Mouse (Mus musculus) brain, embryonic 14.5 days (tissue): Measurements from ENCODE around the gene Chrna1. TPM values are rescaled to one million over a fixed set of nuclear protein-coding genes. Genes with fewer than 3 reads are reported as not detected.

Source experiments
- DNase-seq: peaks from one replicate; pipeline ENCODE4 v3.0.0-alpha.2; 2011; ENCODE audit warnings: low read depth
- CTCF ChIP-seq: fragments of 200-500 bp; IDR thresholded peaks from 2 replicates; pipeline ENCODE4 v1.5.1; 2012; ENCODE audit warnings: inconsistent platforms, mild to moderate bottlenecking, moderate library complexity, borderline replicate concordance; ENCODE audit not compliant: insufficient read depth, insufficient read length; ENCODE audit errors: extremely low read depth
- POLR2A ChIP-seq: fragments of 200-500 bp; IDR thresholded peaks from 2 replicates; pipeline ENCODE4 v1.6.1; 2012; ENCODE audit warnings: mild to moderate bottlenecking, inconsistent platforms, borderline replicate concordance; ENCODE audit not compliant: poor library complexity, insufficient read depth, insufficient read length, severe bottlenecking; ENCODE audit errors: extremely low read depth
- polyA plus RNA-seq: library from polyadenylated mRNA; depleted of rRNA; stranded (reverse); fragments of >200 nt; gene quantifications from 2 replicates; pipeline ENCODE4 v1.2.3, GENCODE M21; 2012

Gene Chrna1
- polyA plus RNA-seq, 1 experiment: 0.12 TPM

DNA sequence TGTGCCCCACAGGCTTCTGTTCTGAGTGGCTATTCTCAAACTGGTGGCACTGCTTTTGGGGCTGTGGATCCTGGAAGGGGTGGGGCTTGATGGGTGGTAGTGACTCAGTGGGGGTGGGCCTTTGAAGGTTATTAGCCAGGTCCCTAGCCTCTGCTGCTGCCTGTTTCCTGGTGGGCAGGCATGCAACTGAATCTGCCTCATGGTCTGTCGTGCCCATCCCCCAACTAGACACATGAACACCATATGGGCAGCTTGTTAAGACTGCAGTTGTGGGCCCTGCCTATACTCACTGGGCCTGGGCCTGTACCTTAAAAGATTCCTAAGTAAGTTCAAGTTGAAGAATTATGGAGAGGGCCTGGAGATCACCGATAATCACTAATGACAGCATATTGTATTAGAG lies 34.6 kb downstream of the Chrna1 start:
- no peak for TF ChIP-seq POLR2A
- TF ChIP-seq CTCF: no peak
- peak; percentile 40 for DNase-seq

DNA sequence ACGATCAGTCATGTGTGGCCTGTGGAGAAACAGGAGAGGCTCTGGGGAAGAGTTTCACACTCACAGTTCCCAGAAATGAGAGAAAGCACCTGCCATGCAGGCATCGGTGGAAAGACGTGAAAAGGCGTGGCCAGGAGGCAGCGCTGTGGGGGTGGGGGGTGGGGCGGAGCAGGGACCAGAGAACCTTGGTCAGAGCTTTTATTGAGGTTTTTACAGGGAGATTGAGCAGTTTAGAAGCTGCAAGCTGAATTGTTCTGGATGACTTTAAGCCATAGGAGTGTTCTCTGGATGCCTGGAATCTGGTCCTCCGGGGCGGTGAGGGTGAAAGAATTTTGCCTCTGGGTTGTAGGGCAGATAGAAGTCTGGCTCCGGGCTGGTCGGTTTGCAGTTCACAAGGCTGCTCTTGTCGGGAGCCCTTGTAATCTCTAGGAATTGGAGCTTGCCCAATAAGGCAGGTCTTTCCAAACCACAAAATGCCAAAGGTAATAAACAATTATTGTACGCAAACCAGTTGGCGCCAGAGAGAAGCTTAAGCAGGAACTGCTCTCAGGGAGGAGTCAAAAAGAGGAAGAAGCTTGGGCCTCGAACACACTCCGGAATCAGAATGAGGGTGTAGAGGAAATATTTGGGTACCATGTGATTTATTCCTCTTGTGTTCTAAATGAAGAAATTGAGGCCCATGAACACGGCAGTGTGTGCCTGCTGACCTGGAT lies 39.5 kb downstream of the Chrna1 start:
- TF ChIP-seq CTCF (no peak), POLR2A (no peak)
- DNase-seq: no peak

DNA sequence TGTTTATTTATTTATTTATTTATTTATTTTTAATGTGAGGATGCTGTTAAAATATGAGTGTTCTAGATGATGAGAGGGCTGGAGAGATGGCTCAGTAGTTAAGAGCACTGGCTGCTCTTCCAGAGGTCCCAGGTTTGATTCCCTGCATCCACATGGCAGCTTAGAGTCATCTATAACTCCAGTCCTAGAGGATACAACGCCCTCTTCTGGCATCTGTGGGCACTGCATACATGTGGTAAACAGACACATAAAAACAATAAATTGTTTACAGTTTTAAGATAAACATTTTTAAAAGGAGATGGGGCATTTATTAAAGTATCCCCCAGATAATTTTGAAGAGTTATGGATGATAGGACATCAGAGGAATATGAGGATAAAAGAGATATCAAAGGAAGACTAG lies 40.4 kb downstream of the Chrna1 start:
- no peak for DNase-seq

DNA sequence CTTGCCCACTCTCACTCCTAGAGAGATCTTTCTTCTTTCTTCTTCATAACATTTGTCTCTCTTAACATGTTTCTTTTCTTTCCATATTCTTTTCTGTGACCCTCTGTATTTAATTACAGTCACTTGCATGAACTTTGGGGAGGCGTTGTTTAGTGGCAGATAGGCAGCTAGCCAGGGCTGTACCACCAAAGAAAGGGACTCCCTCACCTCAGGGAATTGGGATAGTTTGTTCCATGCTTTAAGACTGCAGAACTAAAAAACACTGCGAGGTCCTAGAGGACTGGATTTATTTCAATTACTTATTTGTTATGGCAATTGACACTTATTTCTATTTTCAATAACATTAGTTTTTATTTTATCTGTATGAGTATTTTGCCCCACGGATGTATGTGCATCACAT lies 41.0 kb downstream of the Chrna1 start:
- no peak for TF ChIP-seq POLR2A
- TF ChIP-seq CTCF: no peak
- DNase-seq: no peak

More for the DNA sequence above, 40.4 kb downstream of the Chrna1 start:
- TF ChIP-seq CTCF: no peak
- no peak for TF ChIP-seq POLR2A

DNA sequence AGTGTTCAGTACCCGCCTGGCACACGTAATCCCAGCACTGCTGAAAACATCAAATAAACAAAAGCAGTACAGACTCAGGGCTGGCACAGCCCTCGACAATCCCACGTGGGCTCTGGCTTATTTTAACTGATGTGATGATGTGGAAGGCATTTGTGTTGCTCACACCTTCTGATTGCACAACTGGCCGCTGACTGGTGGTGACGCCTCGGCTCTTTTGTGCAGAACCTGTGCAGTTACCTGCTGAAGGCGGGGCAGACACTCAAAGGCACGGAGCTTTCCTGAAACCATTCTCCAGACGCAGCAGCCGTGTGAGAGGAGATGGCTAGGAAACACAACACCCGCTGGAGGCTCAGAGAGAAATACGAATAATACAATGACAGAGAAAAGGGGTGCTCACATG lies 41.5 kb downstream of the Chrna1 start:
- TF ChIP-seq CTCF: no peak
- DNase-seq: no peak

DNA sequence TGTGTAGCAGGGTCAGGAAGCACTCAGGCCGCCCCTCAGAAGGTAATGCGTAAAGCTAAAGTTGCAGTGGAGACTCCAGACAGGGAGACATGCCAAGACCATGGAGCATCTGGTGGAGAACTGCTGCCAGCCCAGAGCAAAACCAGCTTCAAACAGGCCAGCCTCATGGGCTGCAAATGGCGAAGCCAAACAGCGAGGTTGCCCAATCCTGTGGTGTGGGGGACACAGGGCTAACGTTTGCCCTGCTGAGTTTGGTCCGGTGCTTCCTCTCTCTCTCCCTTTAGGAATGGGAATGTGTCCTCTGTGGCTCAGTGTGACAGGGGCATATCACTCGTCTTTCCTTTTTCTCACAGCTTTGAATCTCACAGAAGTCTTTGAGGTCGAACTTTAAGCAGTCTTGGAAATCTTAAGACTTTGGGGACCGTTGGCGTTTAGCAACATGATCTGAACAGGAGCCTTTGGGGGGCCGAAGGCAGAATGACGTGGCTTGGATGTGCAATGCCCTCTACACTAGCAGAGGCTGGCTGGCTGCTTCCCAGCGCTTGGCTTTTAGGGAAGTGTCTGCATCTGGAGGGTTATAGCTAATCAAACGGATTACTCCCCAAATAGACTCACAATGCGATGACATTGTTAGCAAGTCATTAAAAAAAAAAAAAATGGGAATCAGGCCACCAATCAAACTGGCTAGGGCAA lies 43.9 kb downstream of the Chrna1 start:
- TF ChIP-seq POLR2A (no peak), CTCF (no peak)
- no peak for DNase-seq

DNA sequence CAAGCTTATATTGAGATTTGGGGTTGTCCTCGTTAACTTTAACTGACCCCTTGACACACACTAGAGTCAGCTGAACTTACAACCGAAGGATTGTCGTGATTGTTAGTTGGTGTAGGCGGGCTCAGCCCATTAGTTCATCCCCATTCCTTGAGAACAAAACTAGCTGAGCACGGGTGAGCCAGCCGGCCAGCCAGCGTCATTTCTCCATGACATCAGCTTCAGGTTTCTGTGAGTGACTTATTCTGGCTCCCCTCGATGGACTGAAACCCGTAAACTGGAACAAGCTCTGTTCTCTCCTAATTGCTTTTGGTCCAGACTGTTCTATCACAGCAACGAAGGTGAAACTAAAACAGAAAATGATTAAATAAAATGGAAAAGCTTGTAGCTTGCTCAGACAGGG lies 45.4 kb downstream of the Chrna1 start:
- no peak for DNase-seq
- no peak for TF ChIP-seq POLR2A
- no peak for TF ChIP-seq CTCF

DNA sequence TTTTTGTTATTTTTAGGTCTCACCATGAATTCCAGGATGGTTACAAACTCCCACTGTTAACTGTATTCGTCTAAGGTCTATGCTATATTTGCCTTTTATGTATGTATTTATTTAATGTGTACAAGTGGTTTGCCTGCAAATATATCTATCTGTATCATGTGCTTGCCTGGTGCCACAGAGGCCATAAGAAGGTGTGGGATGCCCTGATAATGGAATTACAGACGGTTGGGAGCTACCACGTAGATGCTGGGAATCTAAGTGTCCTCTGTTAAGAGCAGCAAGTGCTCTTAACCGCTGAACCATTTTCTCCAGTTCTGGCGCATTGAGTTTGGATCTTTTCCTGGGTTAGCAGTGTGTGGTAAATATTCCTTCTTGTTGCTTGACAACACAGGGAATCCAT lies 49.7 kb downstream of the Chrna1 start:
- peak; percentile 57 for DNase-seq
- no peak for TF ChIP-seq CTCF
- TF ChIP-seq POLR2A: no peak

DNA sequence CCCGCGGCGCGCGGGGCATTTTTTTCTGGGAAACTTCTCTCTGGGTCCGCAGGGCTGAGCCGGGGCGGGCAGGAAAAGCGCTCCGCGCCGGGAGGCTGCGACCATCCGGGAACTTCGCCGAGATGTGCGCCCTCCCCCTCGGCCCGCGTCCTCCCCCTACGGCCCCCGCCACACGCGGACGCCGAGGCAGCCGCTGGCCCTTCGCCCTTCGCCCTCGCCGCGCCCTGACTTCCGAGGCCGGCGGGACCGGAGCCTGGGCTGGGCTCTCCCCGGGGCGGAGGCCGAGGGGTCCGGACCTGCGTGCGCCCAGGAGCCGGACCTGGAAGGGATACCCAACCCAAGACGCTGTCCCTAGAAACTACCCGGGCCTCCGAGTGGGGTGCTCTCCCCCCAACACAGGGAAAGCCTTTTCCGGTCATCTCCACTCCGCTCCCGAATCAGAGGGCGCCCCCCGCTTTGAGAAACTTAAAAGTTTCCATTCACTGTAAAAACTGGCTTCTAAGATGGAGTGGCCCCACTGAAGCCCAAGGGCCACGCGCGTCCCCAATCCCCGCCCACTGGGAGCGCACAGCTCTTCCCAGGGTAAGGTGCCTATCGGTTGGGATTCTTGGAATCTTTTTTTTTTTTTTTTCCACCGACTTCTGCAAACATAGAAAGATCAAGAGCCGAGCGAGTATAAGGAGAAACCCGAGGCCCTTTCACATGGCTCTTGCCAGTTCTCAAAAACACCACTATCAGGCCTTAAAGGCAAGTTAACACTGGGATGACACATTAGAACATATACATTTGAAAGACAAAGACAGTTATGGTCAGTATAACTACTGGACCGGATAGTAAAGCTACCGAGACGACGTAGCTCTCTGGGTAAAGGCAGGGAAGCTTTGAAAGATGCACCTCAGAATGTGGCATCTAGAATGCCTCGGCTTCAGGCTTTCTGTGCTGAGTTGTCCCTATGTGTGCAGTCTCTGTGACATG lies 50.5 kb downstream of the Chrna1 start, which contains the start of gene Wipf1:
Gene Wipf1, minus strand, starts transcription at position 379 of the 975 bp plus-strand sequence.
- DNase-seq: peak; percentile 73
- TF ChIP-seq CTCF (no peak), POLR2A (no peak)

DNA sequence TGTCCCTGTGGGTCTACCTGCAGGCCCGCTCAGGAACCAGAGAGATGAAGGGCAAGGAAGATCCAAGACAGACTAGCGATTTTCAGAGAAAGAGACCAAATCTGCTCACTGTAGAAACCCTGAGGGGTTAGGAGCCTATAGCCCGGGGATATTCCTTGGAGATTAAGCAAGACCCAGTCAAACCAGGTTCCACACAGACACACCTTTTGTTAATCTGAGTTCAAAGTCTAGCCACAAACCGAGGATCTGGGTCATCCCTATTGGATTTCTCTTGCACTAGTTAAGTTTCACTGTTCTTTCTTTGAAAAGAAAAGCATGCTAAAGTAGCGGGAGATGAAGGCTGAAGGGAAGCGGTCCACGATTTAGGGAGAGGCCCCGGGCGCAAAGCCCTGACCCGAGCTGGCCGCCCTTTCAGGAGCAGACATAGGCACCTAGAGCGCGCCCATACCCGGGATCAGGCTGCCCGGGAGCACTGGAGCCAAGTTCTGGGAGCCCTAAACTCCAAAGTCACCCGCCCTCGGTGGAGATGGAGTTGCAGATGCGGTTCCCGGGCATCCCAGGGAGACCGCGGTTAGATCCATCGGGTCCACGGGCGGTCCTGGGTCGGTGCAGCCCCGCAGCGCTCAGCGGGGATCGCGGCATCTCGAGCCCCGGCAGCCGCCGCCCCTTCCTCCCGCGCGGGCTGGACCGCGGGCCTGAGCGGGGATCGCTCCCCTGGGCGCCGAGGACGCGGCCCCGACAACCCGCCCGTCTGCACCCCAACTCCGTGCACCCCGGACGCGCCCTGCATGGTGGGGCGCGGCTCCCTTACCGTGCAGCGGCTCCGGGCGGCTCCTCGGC lies 51.4 kb downstream of the Chrna1 start:
- peak; percentile 34 for DNase-seq
- TF ChIP-seq POLR2A (no peak), CTCF (no peak)
